Mouse (Mus musculus) midbrain, embryonic 10.5 days (tissue): Measurements from ENCODE around the gene Gm37240. TPM values are rescaled to one million over a fixed set of nuclear protein-coding genes. Genes with fewer than 3 reads are reported as not detected.

Source experiments
- DNase-seq: peaks from one replicate; pipeline ENCODE4 v3.0.0-alpha.2; 2017; ENCODE audit warnings: low spot score
- H3K27ac ChIP-seq: fragments of 300-500 bp; sonication (generic); replicated peaks from 2 replicates; pipeline ENCODE4 v1.5.1; 2016; ENCODE audit warnings: mild to moderate bottlenecking
- H3K27me3 ChIP-seq: fragments of 300-500 bp; sonication (generic); 2 replicates; pipeline ENCODE4 v1.6.1; 2016; ENCODE audit warnings: low read depth, mild to moderate bottlenecking; ENCODE audit not compliant: poor library complexity, severe bottlenecking
- H3K36me3 ChIP-seq: fragments of 300-500 bp; sonication (generic); 2 replicates; pipeline ENCODE4 v1.6.1; 2016; ENCODE audit warnings: mild to moderate bottlenecking, moderate library complexity
- H3K4me1 ChIP-seq: fragments of 300-500 bp; sonication (generic); 2 replicates; pipeline ENCODE4 v1.6.1; 2016
- H3K4me3 ChIP-seq: fragments of 300-500 bp; sonication (generic); 2 replicates; pipeline ENCODE4 v1.5.1; 2016; ENCODE audit warnings: mild to moderate bottlenecking, moderate library complexity
- H3K9me3 ChIP-seq: fragments of 300-500 bp; sonication (generic); replicated peaks from 2 replicates; pipeline ENCODE4 v1.6.1; 2016; ENCODE audit warnings: mild to moderate bottlenecking
- WGBS: fragments of 180-500 bp; shearing (Covaris S2); methylation state at CpG from one replicate; pipeline ENCODE4 v1.1.7; 2016; 5-methylcytosine and 5-hydroxymethylcytosine counted together
- polyA plus RNA-seq: library from polyadenylated mRNA; unstranded; fragments of >200 nt; fragmentation: Nextera tagmentation; extraction: Ambion mirVana; gene quantifications from 2 replicates; pipeline ENCODE4 v1.2.1, GENCODE M21; 2016

The Gm37240 gene
- polyA plus RNA-seq, 1 experiment from 2014 or later: 0.44 TPM

GRCm38 (mm10) chr3:85188364-85188763 is 699.0 kb downstream of the Gm37240 start:
- 0 out of 2 replicates have a peak overlapping the region, but pooled peaks have one; percentile 1 for H3K27ac ChIP-seq
- no peaks in the 10 kb centered on the region for H3K36me3 ChIP-seq
- peaks cover 17% of the 10 kb centered on the region for H3K27me3 ChIP-seq
- peaks cover 35% of the 10 kb centered on the region for H3K4me1 ChIP-seq
- no peak for DNase-seq
- no peak overlapping the region for H3K4me3 ChIP-seq
- 18% methylated on average over 5 of the region's 5 CpGs for WGBS
- no peaks in the 10 kb centered on the region for H3K9me3 ChIP-seq

GRCm38 (mm10) chr3:85186661-85187076 is 700.6 kb downstream of the Gm37240 start:
- no peaks in the 10 kb centered on the region for H3K9me3 ChIP-seq
- H3K4me1 ChIP-seq: peaks cover 35% of the 10 kb centered on the region
- H3K36me3 ChIP-seq: no peaks in the 10 kb centered on the region
- peaks cover 17% of the 10 kb centered on the region for H3K27me3 ChIP-seq
- DNase-seq: no peak
- WGBS: 66% methylated on average over 19 of the region's 19 CpGs
- H3K27ac ChIP-seq: peak overlapping the region; percentile 67
- H3K4me3 ChIP-seq: no peak overlapping the region

GRCm38 (mm10) chr3:85185827-85186226 is 701.5 kb downstream of the Gm37240 start:
- Histone ChIP-seq H3K4me3 (no peak overlapping the region), H3K4me1 (peaks cover 35% of the 10 kb centered on the region), H3K36me3 (no peaks in the 10 kb centered on the region), H3K9me3 (no peaks in the 10 kb centered on the region), H3K27ac (peak overlapping the region; percentile 67), H3K27me3 (peaks cover 17% of the 10 kb centered on the region)
- WGBS: 4% methylated on average over 12 of the region's 12 CpGs
- DNase-seq: peak; percentile 69

DNA sequence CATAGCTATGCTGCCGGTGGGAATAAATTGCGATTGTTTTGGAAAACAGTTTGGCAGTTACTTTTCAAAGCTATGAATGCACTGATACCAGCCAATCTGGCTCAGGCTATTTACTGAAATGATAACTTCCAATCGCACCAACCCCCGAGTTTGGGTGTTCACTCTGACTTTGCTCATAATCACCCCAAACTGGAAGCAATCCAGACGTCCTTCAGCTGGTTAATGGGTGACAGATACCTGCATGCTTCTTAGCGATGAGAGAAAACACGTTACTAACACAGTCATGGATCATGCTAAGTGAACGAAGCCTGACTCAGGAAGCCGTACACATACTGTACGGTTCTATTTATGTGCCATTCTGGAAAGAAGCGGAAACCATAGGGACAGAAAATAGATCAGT is 702.4 kb downstream of the Gm37240 start:
- 89% methylated on average over 11 of the region's 11 CpGs for WGBS
- H3K36me3 ChIP-seq: no peaks in the 10 kb centered on the region

GRCm38 (mm10) chr3:85184151-85184550 is 703.2 kb downstream of the Gm37240 start:
- no peak overlapping the region for H3K4me3 ChIP-seq
- H3K36me3 ChIP-seq: no peaks in the 10 kb centered on the region
- no peak overlapping the region for H3K27ac ChIP-seq
- no peaks in the 10 kb centered on the region; the same call in 1 of the 2 replicates for H3K9me3 ChIP-seq
- peaks cover 35% of the 10 kb centered on the region for H3K4me1 ChIP-seq
- H3K27me3 ChIP-seq: peaks cover 17% of the 10 kb centered on the region
- WGBS: 73% methylated on average over 6 of the region's 6 CpGs
- no peak for DNase-seq

More for the DNA sequence above, 702.4 kb downstream of the Gm37240 start:
- no peak for DNase-seq
- Histone ChIP-seq H3K27ac (no peak overlapping the region), H3K4me1 (peaks cover 35% of the 10 kb centered on the region), H3K27me3 (peaks cover 17% of the 10 kb centered on the region), H3K4me3 (no peak overlapping the region), H3K9me3 (no peaks in the 10 kb centered on the region; the same call in 1 of the 2 replicates)

DNA sequence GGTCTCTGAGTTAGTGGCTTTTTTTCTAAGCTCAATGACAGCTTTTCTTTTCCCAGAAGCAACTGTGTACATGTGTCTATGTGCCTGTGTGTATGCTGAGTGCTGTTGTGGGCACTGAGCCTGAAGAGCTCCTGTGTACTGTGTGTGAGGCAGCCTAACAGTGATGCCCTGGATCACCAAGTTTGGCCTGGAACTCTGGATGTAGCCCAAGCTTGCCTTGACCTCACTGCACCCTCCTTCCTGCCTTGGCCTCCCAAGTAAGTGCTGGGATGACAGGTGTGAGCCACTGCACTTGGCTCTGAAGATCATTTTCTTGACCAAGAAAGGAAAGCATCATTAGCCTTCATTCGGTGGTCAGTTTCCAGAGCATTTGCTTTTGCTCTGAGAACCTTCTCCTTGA is 710.6 kb downstream of the Gm37240 start:
- 89% methylated on average over 1 of the region's 1 CpGs for WGBS
- no peaks in the 10 kb centered on the region; the same call in 1 of the 2 replicates for H3K9me3 ChIP-seq
- H3K27me3 ChIP-seq: no peaks in the 10 kb centered on the region
- H3K27ac ChIP-seq: no peak overlapping the region
- peaks cover 9% of the 10 kb centered on the region; the same call in 1 of the 2 replicates for H3K4me1 ChIP-seq
- H3K4me3 ChIP-seq: no peak overlapping the region
- DNase-seq: no peak
- H3K36me3 ChIP-seq: no peaks in the 10 kb centered on the region

- Histone ChIP-seq H3K4me1 (peaks cover 9% of the 10 kb centered on the region; the same call in 1 of the 2 replicates), H3K36me3 (no peaks in the 10 kb centered on the region), H3K9me3 (no peaks in the 10 kb centered on the region; the same call in 1 of the 2 replicates), H3K27ac (no peak overlapping the region), H3K4me3 (no peak overlapping the region), H3K27me3 (no peaks in the 10 kb centered on the region)
- no peak for DNase-seq
- WGBS: 80% methylated on average over 28 of the region's 28 CpGs
Measured at GRCm38 (mm10) chr3:85174542-85175469, 712.5 kb downstream of the Gm37240 start.

- WGBS: 85% methylated on average over 6 of the region's 6 CpGs
- no peak overlapping the region for H3K4me3 ChIP-seq
- no peaks in the 10 kb centered on the region for H3K27me3 ChIP-seq
- H3K36me3 ChIP-seq: no peaks in the 10 kb centered on the region
- H3K4me1 ChIP-seq: peaks cover 9% of the 10 kb centered on the region; the same call in 1 of the 2 replicates
- H3K27ac ChIP-seq: no peak overlapping the region
- no peak for DNase-seq
- H3K9me3 ChIP-seq: no peaks in the 10 kb centered on the region
Measured at GRCm38 (mm10) chr3:85173441-85174071, 713.8 kb downstream of the Gm37240 start.

DNA sequence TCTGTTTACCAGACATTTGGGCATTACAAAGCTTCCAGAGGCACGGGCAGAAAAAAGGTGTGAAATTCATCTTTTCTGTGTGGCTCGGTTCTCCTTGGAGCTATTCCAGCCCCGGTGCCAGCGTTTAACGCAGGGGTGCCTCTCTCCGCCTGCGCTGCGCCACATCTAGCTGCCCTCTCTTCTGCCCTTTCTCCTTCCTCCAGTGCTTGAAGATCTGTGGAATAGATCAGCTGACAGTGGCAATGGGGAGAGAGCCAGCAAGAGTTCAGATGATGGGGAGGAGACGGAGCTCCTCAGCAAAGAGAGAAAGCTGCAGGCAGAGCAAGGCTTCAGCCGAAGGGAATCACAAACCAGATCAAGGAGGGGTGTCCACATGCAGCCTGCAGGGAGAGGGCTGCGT is 714.8 kb downstream of the Gm37240 start:
- Histone ChIP-seq H3K27me3 (no peaks in the 10 kb centered on the region), H3K27ac (no peak overlapping the region), H3K4me1 (peaks cover 9% of the 10 kb centered on the region; the same call in 1 of the 2 replicates), H3K36me3 (no peaks in the 10 kb centered on the region), H3K9me3 (no peaks in the 10 kb centered on the region), H3K4me3 (no peak overlapping the region)
- DNase-seq: no peak
- WGBS: 85% methylated on average over 11 of the region's 11 CpGs

DNA sequence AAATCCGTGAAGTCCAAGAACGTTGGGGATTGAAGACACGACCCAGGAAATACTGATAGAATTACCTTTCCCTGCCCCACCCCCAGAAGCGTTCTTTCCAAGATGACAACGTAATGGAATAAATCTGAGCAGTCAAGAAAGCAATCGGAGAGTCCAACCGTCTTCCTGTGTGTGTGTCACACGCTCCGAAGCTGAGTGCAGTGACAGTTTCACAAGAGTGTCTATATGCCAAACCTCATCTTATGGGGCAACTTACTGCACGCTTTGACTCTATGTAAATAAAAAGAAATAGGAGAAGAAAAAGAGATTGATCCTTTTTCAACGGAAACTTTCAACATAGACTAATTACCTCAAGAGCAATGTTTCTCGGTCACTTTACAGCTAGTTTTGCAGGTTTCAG is 715.2 kb downstream of the Gm37240 start:
- Histone ChIP-seq H3K4me3 (no peak overlapping the region), H3K27me3 (no peaks in the 10 kb centered on the region), H3K4me1 (peaks cover 9% of the 10 kb centered on the region; the same call in 1 of the 2 replicates), H3K27ac (no peak overlapping the region), H3K36me3 (no peaks in the 10 kb centered on the region), H3K9me3 (no peaks in the 10 kb centered on the region)
- no peak for DNase-seq
- 92% methylated on average over 12 of the region's 12 CpGs for WGBS

- Histone ChIP-seq H3K27ac (no peak overlapping the region), H3K36me3 (no peaks in the 10 kb centered on the region), H3K4me3 (no peak overlapping the region), H3K27me3 (no peaks in the 10 kb centered on the region), H3K9me3 (no peaks in the 10 kb centered on the region), H3K4me1 (no peaks in the 10 kb centered on the region)
- WGBS: 93% methylated on average over 2 of the region's 2 CpGs
- no peak for DNase-seq
Measured at GRCm38 (mm10) chr3:85168816-85169215, 718.5 kb downstream of the Gm37240 start.

GRCm38 (mm10) chr3:85164931-85165330 is 722.4 kb downstream of the Gm37240 start:
- peaks cover 6% of the 10 kb centered on the region for H3K4me1 ChIP-seq
- no peak overlapping the region for H3K27ac ChIP-seq
- H3K4me3 ChIP-seq: no peak overlapping the region
- H3K27me3 ChIP-seq: no peaks in the 10 kb centered on the region
- H3K36me3 ChIP-seq: no peaks in the 10 kb centered on the region
- no peak for DNase-seq
- 85% methylated on average over 1 of the region's 1 CpGs for WGBS
- no peaks in the 10 kb centered on the region for H3K9me3 ChIP-seq

DNA sequence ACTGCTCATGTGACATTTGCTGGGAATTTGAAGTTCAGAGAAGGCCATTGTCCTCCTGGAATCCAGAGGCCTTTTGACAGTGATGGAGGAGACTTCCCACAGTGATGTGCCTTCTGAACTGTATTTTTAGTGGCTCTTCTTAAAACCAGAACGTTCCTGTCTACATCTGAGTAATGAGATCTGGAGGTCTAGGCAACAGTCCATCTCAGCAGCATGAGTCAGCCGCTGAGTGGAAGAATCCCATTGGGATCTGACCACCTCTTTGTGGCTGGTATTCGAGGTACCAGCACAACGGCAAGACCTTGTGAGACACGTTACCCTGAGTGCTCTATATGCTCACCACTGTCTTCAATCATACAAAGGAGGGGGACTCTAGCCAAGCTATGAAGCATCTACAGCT is 723.9 kb downstream of the Gm37240 start:
- 94% methylated on average over 5 of the region's 5 CpGs for WGBS
- Histone ChIP-seq H3K9me3 (no peaks in the 10 kb centered on the region), H3K27me3 (no peaks in the 10 kb centered on the region), H3K4me3 (no peak overlapping the region), H3K36me3 (no peaks in the 10 kb centered on the region), H3K4me1 (peaks cover 12% of the 10 kb centered on the region), H3K27ac (no peak overlapping the region)
- no peak for DNase-seq
